Mouse (Mus musculus): ENCODE measurements at regions not wholly inside any gene's neighbourhood (a gene's known extent, or its start where the extent isn't known, plus 50 kb on each side); places are given as distances from the start of the nearest gene placed in this dataset.

DNA sequence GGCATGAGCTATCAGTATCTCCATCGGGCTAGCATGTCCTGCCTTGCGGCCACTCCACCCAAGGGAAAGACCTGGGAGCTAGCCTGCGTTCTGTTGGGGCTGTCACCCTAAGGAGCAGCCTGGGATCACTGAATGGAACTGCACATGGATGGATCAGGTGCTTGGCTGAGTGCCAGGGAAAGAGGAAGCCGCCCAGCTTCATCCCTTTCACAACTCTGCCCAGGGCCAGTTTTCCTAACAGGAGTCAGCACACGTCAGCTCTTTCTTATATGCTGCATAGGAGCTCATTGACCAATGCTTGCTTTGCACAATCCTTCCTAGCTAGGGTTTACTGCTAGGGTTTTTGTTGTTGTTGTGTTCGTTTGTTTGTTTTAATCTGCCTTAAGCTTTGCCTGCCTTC, 134.3 kb upstream of the Mylip start:
- Histone ChIP-seq H3K27me3 (no peaks in the 10 kb centered on the region), H3K9me3 (no peaks in the 10 kb centered on the region), H3K9ac (no peak overlapping the region), H3K36me3 (replicated peaks) (no peaks in the 10 kb centered on the region), H3K4me3 (replicated peaks) (no peak overlapping the region), H3K27ac (no peak overlapping the region), H3K4me2 (no peak overlapping the region), H3K4me1 (no peaks in the 10 kb centered on the region)
- no peak for ATAC-seq (ENCODE audit: low FRiP score)
- WGBS: 76% methylated on average over 6 of the region's 6 CpGs

DNA sequence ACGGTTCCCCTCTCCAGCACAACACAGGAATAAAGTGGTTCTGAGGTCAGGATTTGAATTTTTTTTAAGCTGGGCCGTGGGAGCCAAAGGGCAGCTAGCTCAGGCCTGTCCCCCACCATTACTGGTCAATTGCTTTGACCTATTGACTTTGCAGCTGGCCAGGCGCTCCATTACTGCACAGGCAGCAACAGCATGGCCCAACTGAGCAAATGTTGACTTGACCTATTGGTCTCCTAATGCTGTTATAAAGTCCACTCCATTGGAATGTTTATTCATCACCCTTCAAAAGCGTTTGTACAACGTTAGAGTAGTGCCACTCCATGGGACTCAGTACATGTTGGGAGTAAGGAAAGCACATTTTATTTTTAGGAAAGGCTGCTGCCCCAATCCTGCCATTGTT, 127.5 kb upstream of the Mylip start:
- H3K27me3 ChIP-seq: no peaks in the 10 kb centered on the region
- no peak overlapping the region for H3K4me3 ChIP-seq (replicated peaks)
- WGBS: 59% methylated on average over 5 of the region's 5 CpGs
- no peak overlapping the region for H3K9ac ChIP-seq
- H3K4me2 ChIP-seq: no peak overlapping the region
- H3K36me3 ChIP-seq (replicated peaks): no peaks in the 10 kb centered on the region
- no peak overlapping the region for H3K27ac ChIP-seq
- H3K9me3 ChIP-seq: no peaks in the 10 kb centered on the region
- H3K4me1 ChIP-seq: no peaks in the 10 kb centered on the region
- ATAC-seq (ENCODE audit: low FRiP score): no peak

- 89% methylated on average over 6 of the region's 6 CpGs for WGBS
- H3K27ac ChIP-seq: no peak overlapping the region
- H3K4me2 ChIP-seq: no peak overlapping the region
- no peaks in the 10 kb centered on the region for H3K9me3 ChIP-seq
- H3K4me1 ChIP-seq: peaks cover 4% of the 10 kb centered on the region; the same call in 1 of the 2 replicates
- ATAC-seq (ENCODE audit: low FRiP score): no peak
- H3K36me3 ChIP-seq (replicated peaks): no peaks in the 10 kb centered on the region
- H3K9ac ChIP-seq: no peak overlapping the region
- H3K4me3 ChIP-seq (replicated peaks): no peak overlapping the region
- no peaks in the 10 kb centered on the region for H3K27me3 ChIP-seq
These were observed 123.1 kb upstream of the Mylip start for GRCm38 (mm10) chr13:45266287-45267064.

GRCm38 (mm10) chr13:45267446-45267845, 122.1 kb upstream of the Mylip start:
- Histone ChIP-seq H3K27me3 (no peaks in the 10 kb centered on the region), H3K4me2 (no peak overlapping the region)
- ATAC-seq (ENCODE audit: low FRiP score): no peak

GRCm38 (mm10) chr13:45267906-45268305, 121.6 kb upstream of the Mylip start:
- 69% methylated on average over 4 of the region's 4 CpGs for WGBS
- Histone ChIP-seq H3K36me3 (replicated peaks) (no peaks in the 10 kb centered on the region), H3K9ac (no peak overlapping the region), H3K4me3 (replicated peaks) (no peak overlapping the region), H3K9me3 (no peaks in the 10 kb centered on the region), H3K4me2 (no peak overlapping the region), H3K27ac (no peak overlapping the region), H3K27me3 (no peaks in the 10 kb centered on the region), H3K4me1 (peaks cover 4% of the 10 kb centered on the region; the same call in 1 of the 2 replicates)
- ATAC-seq (ENCODE audit: low FRiP score): no peak

More at GRCm38 (mm10) chr13:45267446-45267845, 122.1 kb upstream of the Mylip start:
- peaks cover 4% of the 10 kb centered on the region; the same call in 1 of the 2 replicates for H3K4me1 ChIP-seq
- 86% methylated on average over 5 of the region's 5 CpGs for WGBS
- no peak overlapping the region for H3K4me3 ChIP-seq (replicated peaks)
- H3K36me3 ChIP-seq (replicated peaks): no peaks in the 10 kb centered on the region
- H3K27ac ChIP-seq: no peak overlapping the region
- H3K9me3 ChIP-seq: no peaks in the 10 kb centered on the region
- H3K9ac ChIP-seq: no peak overlapping the region

GRCm38 (mm10) chr13:45274261-45274884, 115.2 kb upstream of the Mylip start:
- WGBS: 86% methylated on average over 8 of the region's 8 CpGs
- ATAC-seq (ENCODE audit: low FRiP score): no peak
- H3K4me2 ChIP-seq: no peak overlapping the region

DNA sequence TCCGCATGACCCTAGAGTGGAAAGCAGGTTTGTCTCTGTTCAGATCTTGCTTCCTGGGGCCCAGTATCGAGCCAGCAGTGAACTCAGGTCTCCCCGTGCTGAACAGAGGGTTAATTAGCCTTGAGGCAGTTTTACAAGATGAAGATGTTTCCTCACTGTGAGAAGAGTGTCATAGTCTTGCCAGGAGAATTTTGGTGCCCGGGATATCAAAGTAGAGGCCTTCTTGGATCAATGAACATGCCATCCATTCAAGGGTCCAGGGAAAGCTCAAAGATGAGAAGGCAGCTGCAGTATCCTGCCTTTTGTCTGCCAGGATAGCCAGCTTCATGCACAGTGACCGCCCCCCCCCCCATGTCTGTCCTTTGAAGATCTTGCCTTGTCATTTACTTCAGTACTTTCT, 114.2 kb upstream of the Mylip start:
- WGBS: 81% methylated on average over 5 of the region's 5 CpGs

More at GRCm38 (mm10) chr13:45274261-45274884, 115.2 kb upstream of the Mylip start:
- H3K27me3 ChIP-seq: no peaks in the 10 kb centered on the region
- no peaks in the 10 kb centered on the region for H3K4me1 ChIP-seq
- H3K9me3 ChIP-seq: no peaks in the 10 kb centered on the region
- H3K27ac ChIP-seq: no peak overlapping the region
- no peak overlapping the region for H3K9ac ChIP-seq
- no peak overlapping the region for H3K4me3 ChIP-seq (replicated peaks)
- H3K36me3 ChIP-seq (replicated peaks): no peaks in the 10 kb centered on the region

GRCm38 (mm10) chr13:45277842-45278416, 111.6 kb upstream of the Mylip start:
- Histone ChIP-seq H3K4me2 (no peak overlapping the region), H3K27me3 (no peaks in the 10 kb centered on the region), H3K4me3 (replicated peaks) (no peak overlapping the region), H3K27ac (no peak overlapping the region), H3K9me3 (no peaks in the 10 kb centered on the region), H3K4me1 (no peaks in the 10 kb centered on the region), H3K36me3 (replicated peaks) (no peaks in the 10 kb centered on the region), H3K9ac (no peak overlapping the region)
- no peak for ATAC-seq (ENCODE audit: low FRiP score)
- 76% methylated on average over 7 of the region's 7 CpGs for WGBS

More for the DNA sequence above, 114.2 kb upstream of the Mylip start:
- no peak overlapping the region for H3K9ac ChIP-seq
- no peak overlapping the region for H3K27ac ChIP-seq
- H3K4me2 ChIP-seq: no peak overlapping the region
- no peak for ATAC-seq (ENCODE audit: low FRiP score)
- no peaks in the 10 kb centered on the region for H3K36me3 ChIP-seq (replicated peaks)
- no peaks in the 10 kb centered on the region for H3K27me3 ChIP-seq
- no peak overlapping the region for H3K4me3 ChIP-seq (replicated peaks)
- no peaks in the 10 kb centered on the region for H3K4me1 ChIP-seq
- H3K9me3 ChIP-seq: no peaks in the 10 kb centered on the region

DNA sequence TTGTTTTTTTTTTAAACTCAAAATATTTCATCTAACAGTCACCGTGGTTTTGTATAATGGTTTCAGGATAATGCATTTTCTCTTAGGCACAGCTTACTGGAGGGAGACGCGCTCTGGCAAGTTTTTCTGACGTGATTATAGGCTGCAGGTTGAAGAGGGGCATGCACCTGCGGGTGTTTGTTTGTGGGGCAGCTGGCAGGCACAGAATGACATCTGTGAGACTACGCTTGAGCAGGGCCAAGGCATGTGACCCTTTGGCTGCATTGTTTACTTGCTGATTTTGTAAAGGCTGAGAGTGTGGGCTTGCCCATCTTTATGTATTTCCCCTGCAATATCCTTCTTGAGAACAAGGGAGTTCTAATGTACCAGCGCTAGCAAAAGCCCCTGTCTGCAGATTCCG, 108.4 kb upstream of the Mylip start:
- no peaks in the 10 kb centered on the region for H3K27me3 ChIP-seq
- no peak overlapping the region for H3K27ac ChIP-seq
- no peaks in the 10 kb centered on the region for H3K9me3 ChIP-seq
- no peak overlapping the region for H3K4me3 ChIP-seq (replicated peaks)
- no peaks in the 10 kb centered on the region for H3K36me3 ChIP-seq (replicated peaks)
- no peak for ATAC-seq (ENCODE audit: low FRiP score)
- no peak overlapping the region for H3K4me2 ChIP-seq
- no peaks in the 10 kb centered on the region for H3K4me1 ChIP-seq
- no peak overlapping the region for H3K9ac ChIP-seq
- WGBS: 76% methylated on average over 8 of the region's 8 CpGs

DNA sequence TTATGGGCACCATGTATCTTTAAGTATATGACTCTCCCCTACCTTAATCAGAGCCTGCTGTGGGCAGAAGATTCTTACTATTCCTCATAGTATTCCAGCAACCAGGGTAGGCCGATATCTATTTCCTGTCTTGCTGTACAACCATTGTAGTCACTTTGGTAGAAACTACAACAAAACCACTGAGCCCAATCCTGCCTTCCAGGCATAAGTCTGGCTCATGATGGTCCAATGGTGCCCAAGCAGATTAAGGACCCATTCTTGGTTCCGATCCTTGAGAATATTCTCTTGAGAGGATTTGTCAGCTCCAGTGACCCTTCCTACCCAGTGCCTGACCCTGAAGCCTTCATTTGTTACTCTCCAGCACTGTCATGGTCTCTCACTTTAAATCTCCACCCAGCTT, 102.9 kb upstream of the Mylip start:
- no peaks in the 10 kb centered on the region for H3K27me3 ChIP-seq
- H3K4me3 ChIP-seq (replicated peaks): no peak overlapping the region
- no peak overlapping the region for H3K27ac ChIP-seq
- H3K36me3 ChIP-seq (replicated peaks): no peaks in the 10 kb centered on the region
- WGBS: 96% methylated on average over 2 of the region's 2 CpGs
- no peaks in the 10 kb centered on the region for H3K9me3 ChIP-seq
- H3K4me2 ChIP-seq: no peak overlapping the region
- no peaks in the 10 kb centered on the region for H3K4me1 ChIP-seq
- ATAC-seq (ENCODE audit: low FRiP score): no peak
- no peak overlapping the region for H3K9ac ChIP-seq

GRCm38 (mm10) chr13:45287217-45287616, 102.3 kb upstream of the Mylip start:
- Histone ChIP-seq H3K4me2 (no peak overlapping the region), H3K9ac (no peak overlapping the region), H3K4me1 (no peaks in the 10 kb centered on the region), H3K36me3 (replicated peaks) (no peaks in the 10 kb centered on the region), H3K27me3 (no peaks in the 10 kb centered on the region), H3K4me3 (replicated peaks) (no peak overlapping the region), H3K9me3 (no peaks in the 10 kb centered on the region), H3K27ac (no peak overlapping the region)
- 92% methylated on average over 4 of the region's 4 CpGs for WGBS
- no peak for ATAC-seq (ENCODE audit: low FRiP score)

- WGBS: 91% methylated on average over 11 of the region's 11 CpGs
- no peak overlapping the region for H3K4me3 ChIP-seq (replicated peaks)
- ATAC-seq (ENCODE audit: low FRiP score): no peak
- H3K9me3 ChIP-seq: no peaks in the 10 kb centered on the region
- H3K27me3 ChIP-seq: no peaks in the 10 kb centered on the region
- H3K4me2 ChIP-seq: no peak overlapping the region
- H3K9ac ChIP-seq: no peak overlapping the region
- no peak overlapping the region for H3K27ac ChIP-seq
- no peaks in the 10 kb centered on the region for H3K4me1 ChIP-seq
- no peaks in the 10 kb centered on the region for H3K36me3 ChIP-seq (replicated peaks)
These were observed 99.6 kb upstream of the Mylip start for GRCm38 (mm10) chr13:45289976-45290375.

Measured in forebrain, embryonic 12.5 days (tissue).